Mouse (Mus musculus) activated CD4-positive, CD25-positive, alpha-beta regulatory T cell, adult 4 months (primary cell): ENCODE measurements around the gene Rhbdd2. TPM values are rescaled to one million over a fixed set of nuclear protein-coding genes. Genes with fewer than 3 reads are reported as not detected.

ENCODE experiments used
- ATAC-seq: one replicate; pipeline ENCODE4 v1.8.0; 2017
- polyA plus RNA-seq, 2 experiments: library from polyadenylated mRNA; unstranded; fragments of 100-300 nt; shearing (Covaris generic); gene quantifications; one replicate each; pipeline ENCODE4 v1.2.1; 2017

Gene Rhbdd2
- polyA plus RNA-seq, 2 experiments from 2014 or later: 17.1 to 21.6 TPM

DNA sequence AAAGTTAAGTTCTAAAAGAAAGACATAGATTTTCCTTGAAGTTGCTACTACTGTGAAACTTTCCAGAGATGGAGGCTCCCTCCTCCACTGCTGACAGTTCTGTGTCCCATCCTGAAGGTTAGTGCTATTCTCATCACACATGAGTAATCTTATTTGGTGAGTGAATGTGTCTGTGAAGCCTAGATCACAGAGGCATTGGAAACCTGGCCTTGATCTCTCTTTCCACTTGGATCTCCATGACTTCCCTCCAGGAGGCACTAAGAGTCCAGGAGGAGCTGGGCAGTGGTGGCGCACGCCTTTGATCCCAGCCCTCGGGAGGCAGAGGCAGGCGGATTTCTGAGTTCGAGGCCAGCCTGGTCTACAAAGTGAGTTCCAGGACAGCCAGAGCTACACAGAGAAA, 49.6 kb downstream of the Rhbdd2 start:
- no peak for ATAC-seq

DNA sequence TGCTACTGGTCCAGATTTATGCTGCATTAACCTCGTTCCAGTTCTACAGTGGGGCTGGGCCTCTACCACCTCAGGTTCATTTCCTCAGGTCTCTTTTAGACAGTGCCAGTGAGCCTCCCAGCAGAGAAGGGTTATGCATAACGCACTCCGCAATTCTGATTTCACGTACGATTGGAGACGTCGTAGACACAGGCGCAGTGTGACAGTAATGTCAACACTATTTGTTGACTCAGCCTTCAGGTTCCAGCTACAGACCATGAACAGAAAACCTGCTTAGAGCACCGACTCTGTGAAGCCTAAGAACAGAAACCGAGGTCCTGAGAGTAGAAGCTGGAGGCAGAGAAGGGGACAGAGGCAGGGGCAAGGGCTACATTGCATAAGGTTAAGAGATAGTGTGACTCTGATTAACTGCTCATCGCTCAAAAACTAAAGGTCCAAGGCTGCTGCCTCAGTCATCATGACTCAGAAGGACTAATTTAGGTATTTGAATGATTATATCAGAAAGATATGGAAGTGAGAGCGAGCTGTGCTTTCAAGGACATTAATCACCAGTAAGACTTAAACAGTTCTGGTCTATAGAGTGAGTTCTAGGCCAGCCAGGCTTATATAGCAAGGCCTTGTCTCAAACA, 50.6 kb downstream of the Rhbdd2 start:
- no peak for ATAC-seq

DNA sequence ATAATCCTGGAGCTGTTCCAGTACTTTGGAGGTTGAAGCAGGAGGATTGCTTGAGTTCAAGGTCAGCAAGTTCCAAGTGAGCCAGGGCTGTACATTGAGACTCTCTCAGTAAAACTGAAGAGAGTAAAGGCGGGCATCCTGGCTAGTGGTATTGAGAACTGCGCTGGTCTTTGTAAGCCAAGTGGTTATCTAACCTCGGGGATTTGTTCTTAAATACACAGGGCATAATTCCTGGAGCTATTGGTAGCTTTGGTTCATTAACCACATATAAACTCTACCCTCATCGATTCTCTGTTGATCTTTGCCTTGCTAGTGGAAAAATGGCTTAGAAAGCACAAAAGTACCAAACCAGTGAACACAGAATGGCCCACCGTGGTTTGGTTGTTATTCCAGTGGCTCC, 58.0 kb downstream of the Rhbdd2 start:
- no peak for ATAC-seq

DNA sequence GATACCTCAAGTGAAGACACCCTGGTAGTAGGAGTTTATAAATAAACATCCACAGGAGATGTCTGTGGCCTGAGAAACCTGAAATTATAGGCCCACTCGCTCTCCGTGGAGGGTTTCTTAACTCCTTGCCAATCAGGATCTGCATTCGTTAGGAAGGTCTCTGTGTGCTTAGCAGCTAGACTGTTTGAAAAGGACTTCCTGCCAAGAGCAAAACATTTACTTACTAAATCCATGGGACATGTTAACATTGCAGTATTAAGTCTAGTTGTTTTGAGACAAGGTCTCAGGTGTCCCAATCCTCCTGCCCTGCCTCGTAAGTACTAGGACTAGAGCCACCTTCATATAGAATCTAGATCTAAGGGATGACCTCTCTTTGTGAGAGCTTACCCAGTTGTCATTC, 58.8 kb downstream of the Rhbdd2 start:
- ATAC-seq: no peak

DNA sequence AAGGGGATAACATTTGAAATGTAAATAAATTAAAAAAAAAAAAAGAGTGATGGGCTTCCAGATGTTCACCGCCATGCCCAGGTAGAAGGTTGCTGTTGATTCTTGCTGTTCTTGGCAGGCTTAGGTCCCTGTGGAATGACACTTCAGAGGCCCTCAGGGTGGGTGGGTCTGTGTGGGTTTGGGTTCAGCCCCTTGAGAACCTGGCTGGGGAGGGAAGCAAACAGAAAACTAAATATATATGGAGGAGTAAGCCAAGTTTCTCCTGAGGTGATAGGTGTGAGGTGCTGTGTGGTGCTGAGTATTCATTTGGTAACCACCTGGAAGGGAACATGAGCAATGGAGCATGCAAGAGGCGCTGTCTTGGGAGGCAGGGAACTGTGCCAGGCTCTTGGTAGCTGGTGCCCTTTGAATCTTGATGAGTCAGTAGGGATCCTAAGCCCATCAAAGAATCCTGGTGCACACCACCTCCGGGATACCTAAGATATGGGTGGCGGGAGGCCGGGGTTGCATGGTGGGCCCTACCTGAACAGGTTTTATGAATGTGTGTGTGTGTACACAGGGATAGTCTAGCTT, 60.9 kb downstream of the Rhbdd2 start:
- ATAC-seq: no peak

DNA sequence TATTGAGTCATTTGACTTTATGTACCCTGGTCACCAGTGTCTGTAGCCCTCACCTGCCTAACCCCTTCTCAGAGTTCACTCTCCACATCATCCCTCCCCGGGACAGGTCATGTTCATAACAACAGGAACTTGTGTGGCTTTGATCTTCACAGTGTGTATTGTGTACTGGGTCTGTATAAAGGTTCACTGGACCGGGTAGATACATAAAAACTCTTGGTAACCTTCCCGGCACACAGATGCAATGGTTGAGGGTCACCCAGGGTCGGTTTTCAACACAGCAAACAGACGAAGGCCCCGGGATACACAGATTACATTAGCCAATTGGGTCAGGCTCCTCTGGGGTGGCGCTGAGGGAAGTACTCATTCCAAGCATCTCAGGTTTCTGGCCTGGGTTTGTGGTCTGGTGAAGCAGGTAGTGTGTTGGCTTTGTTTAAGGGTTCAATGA, 62.9 kb downstream of the Rhbdd2 start:
- ATAC-seq: no peak

Other genes with a start within 250 kb of the Rhbdd2 start
- 10 to 100 TPM; 10.8 to 17.4 TPM for gene Pom121, start 238.1 kb upstream of the Rhbdd2 start, polyA plus RNA-seq
- gene Hip1, start 87.5 kb upstream of the Rhbdd2 start, polyA plus RNA-seq: 1 to 10 TPM; 8.6 to 8.7 TPM
- not detected for gene Ccl26, start 69.0 kb upstream of the Rhbdd2 start, polyA plus RNA-seq
- gene Ccl24, start 59.6 kb upstream of the Rhbdd2 start, polyA plus RNA-seq: not detected
- gene Por, start 37.4 kb downstream of the Rhbdd2 start, polyA plus RNA-seq: 10 to 100 TPM; 15.7 to 21.9 TPM
- gene Tmem120a, start 111.8 kb downstream of the Rhbdd2 start, polyA plus RNA-seq: 10 to 100 TPM; 41.4 to 47.0 TPM
- under 1 TPM in 1 of 2 experiments, not detected in 1; 0.95 TPM for gene Styxl1, start 145.8 kb downstream of the Rhbdd2 start, polyA plus RNA-seq
- gene Mdh2, start 145.9 kb downstream of the Rhbdd2 start, polyA plus RNA-seq: 100 to 1,000 TPM; 625 to 710 TPM
- not detected for gene Srrm3, start 174.3 kb downstream of the Rhbdd2 start, polyA plus RNA-seq